Mouse (Mus musculus): ENCODE data around the gene Atpif1. TPM values are rescaled to one million over a fixed set of nuclear protein-coding genes. Genes with fewer than 3 reads are reported as not detected.
A peak's percentile ranks its signal among the peaks of the same experiment; 100 is the strongest.

Atpif1 gene
- total and polyA plus RNA-seq, 3 experiments = 292 to 397 (median 342) TPM

DNA sequence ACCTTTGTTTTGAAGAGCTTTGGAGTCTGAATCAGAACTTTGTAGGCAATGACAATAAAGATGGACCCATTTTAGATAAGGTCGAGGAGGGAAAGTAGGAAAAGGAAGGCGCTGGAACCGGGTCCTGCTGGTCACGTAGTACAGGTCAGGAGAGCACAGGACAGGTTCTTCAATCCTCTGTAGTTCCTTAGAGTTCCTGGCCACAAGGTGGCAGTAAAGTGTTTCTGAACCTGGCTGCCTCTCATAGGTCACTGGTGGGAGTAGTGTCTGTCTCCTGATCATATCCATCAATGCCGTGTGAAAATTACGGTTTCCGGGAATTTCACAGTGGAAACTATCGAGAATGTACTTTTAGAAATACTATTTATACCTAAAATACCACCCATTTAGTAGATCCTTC lies 12.4 kb upstream of the Atpif1 start:
- Histone ChIP-seq H3K79me2 (replicated peaks; ENCODE audit: control insufficient read depth, extremely low read depth, insufficient read depth, poor library complexity, severe bottlenecking) (peaks cover 9% of the 10 kb centered on the region), H3K4me2 (ENCODE audit: insufficient read depth, low read depth, poor library complexity, severe bottlenecking) (no peak overlapping the region), H3K36me3 (replicated peaks in 1 of 2; ENCODE audit: control insufficient read depth in 1 of 2, insufficient read depth in 1 of 2, low read length in 1 of 2) (peaks cover 69 to 92% of the 10 kb centered on the region in 2 experiments), H3K9me3 (replicated peaks; ENCODE audit: low read length) (no peaks in the 10 kb centered on the region), H3K27me3 (replicated peaks) (no peaks in the 10 kb centered on the region), H3K9ac (ENCODE audit: insufficient read depth, low read depth) (no peak overlapping the region), H3K27ac (ENCODE audit: insufficient read depth, low read depth) (no peak overlapping the region), H3K4me3 (replicated peaks in 1 of 3; ENCODE audit: low read depth in 2 of 3, low read length in 2 of 3, poor library complexity in 1 of 3) (no peak overlapping the region), H3K4me1 (ENCODE audit: control insufficient read depth in 1 of 2, insufficient read depth in 2 of 2) (peaks cover 3 to 25% of the 10 kb centered on the region in 2 experiments; a peak in 3 of 4 replicates)
- peak; percentile 79 for DNase-seq (ENCODE audit: extremely low read depth)
- TF ChIP-seq NELFE (IDR thresholded peaks at IDR 0.05; ENCODE audit: low read depth, low read length) (no peak), NRF1 (IDR thresholded peaks at IDR 0.05; ENCODE audit: low read depth, low read length) (no peak), ETS1 (conservative IDR thresholded peaks at IDR 0.05; ENCODE audit: low read depth, low read length) (no peak), IRF4 (IDR thresholded peaks at IDR 0.05; ENCODE audit: low read depth, low read length) (no peak), CTCF (conservative IDR thresholded peaks at IDR 0.05 in 1 of 2, IDR thresholded peaks at IDR 0.05 in 1 of 2; ENCODE audit: low read depth in 2 of 2, low read length in 2 of 2) (peak; percentile 50 to 90; a peak in 3 of 4 replicates), HCFC1 (IDR thresholded peaks at IDR 0.05; ENCODE audit: low read depth, low read length) (no peak), EP300 (IDR thresholded peaks at IDR 0.05; ENCODE audit: low read length) (no peak), ZC3H11A (IDR thresholded peaks at IDR 0.05; ENCODE audit: low read depth, low read length) (no peak), RAD21 (IDR thresholded peaks at IDR 0.05; ENCODE audit: low read depth, low read length) (peak; percentile 82), SMC3 (IDR thresholded peaks at IDR 0.05; ENCODE audit: low read depth, low read length) (peak; percentile 77), MAX (IDR thresholded peaks at IDR 0.05; ENCODE audit: low read length) (no peak), RCOR1 (conservative IDR thresholded peaks at IDR 0.05; ENCODE audit: low read depth, low read length) (no peak), ZKSCAN1 (IDR thresholded peaks at IDR 0.05; ENCODE audit: borderline replicate concordance, low read depth, low read length) (no peak), ELF1 (IDR thresholded peaks at IDR 0.05; ENCODE audit: low read depth, low read length) (no peak)
- in situ Hi-C loops (cut with MboI; ENCODE audit: low pct_ligation_motif_present, low pct_unique_long_range_greater_than_20kb, low sequenced_read_pairs) (loop anchor here (5.0 kb wide), 1 partner anchor 91 kb away; the partner anchor contains the start of gene Eya3), dilution Hi-C loops (cut with MboI; ENCODE audit: extremely low pct_ligation_motif_present, extremely low pct_unique_long_range_greater_than_20kb, low sequenced_read_pairs) (no loop called here)

- in situ Hi-C loops (cut with MboI; ENCODE audit: low pct_ligation_motif_present, low pct_unique_long_range_greater_than_20kb, low sequenced_read_pairs) (no loop called here), dilution Hi-C loops (cut with MboI; ENCODE audit: extremely low pct_ligation_motif_present, extremely low pct_unique_long_range_greater_than_20kb, low sequenced_read_pairs) (no loop called here)
- TF ChIP-seq MAZ (IDR thresholded peaks at IDR 0.05; ENCODE audit: low read depth, low read length) (no peak), USF2 (conservative IDR thresholded peaks at IDR 0.05; ENCODE audit: low read depth, low read length) (no peak), JUND (conservative IDR thresholded peaks at IDR 0.05; ENCODE audit: low read depth, low read length) (no peak), SMC3 (IDR thresholded peaks at IDR 0.05; ENCODE audit: low read depth, low read length) (no peak), PAX5 (IDR thresholded peaks at IDR 0.05; ENCODE audit: low read length) (no peak), CHD2 (IDR thresholded peaks at IDR 0.05; ENCODE audit: low read length) (no peak), IRF4 (IDR thresholded peaks at IDR 0.05; ENCODE audit: low read depth, low read length) (no peak), BHLHE40 (IDR thresholded peaks at IDR 0.05; ENCODE audit: low read depth, low read length) (0 out of 2 replicates have a peak, but pooled peaks have one; percentile 32), GABPA (IDR thresholded peaks at IDR 0.05; ENCODE audit: insufficient replicate concordance, low read depth, low read length) (no peak), CTCF (conservative IDR thresholded peaks at IDR 0.05 in 1 of 2, IDR thresholded peaks at IDR 0.05 in 1 of 2; ENCODE audit: low read depth in 2 of 2, low read length in 2 of 2) (peak in 1 of 2 experiments; percentile 34; a peak in 2 of 4 replicates), TBP (conservative IDR thresholded peaks at IDR 0.05; ENCODE audit: low read depth, low read length) (no peak), MAFK (IDR thresholded peaks at IDR 0.05; ENCODE audit: insufficient replicate concordance, low read length) (0 out of 2 replicates have a peak, but pooled peaks have one; percentile 50)
- no peaks in the 10 kb centered on the region for H3K27me3 ChIP-seq (replicated peaks)
- no peaks in the 10 kb centered on the region for H3K9me3 ChIP-seq (replicated peaks; ENCODE audit: low read length)
- H3K36me3 ChIP-seq (replicated peaks in 1 of 2; ENCODE audit: control insufficient read depth in 1 of 2, insufficient read depth in 1 of 2, low read length in 1 of 2) = peaks cover 62 to 91% of the 10 kb centered on the region in 2 experiments
- H3K4me3 ChIP-seq (replicated peaks in 1 of 3; ENCODE audit: low read depth in 2 of 3, low read length in 2 of 3, poor library complexity in 1 of 3) = no peak overlapping the region
- H3K27ac ChIP-seq (ENCODE audit: insufficient read depth, low read depth) = 0 out of 2 replicates have a peak overlapping the region, but pooled peaks have one; percentile 35
- DNase-seq (ENCODE audit: extremely low read depth) = no peak
- H3K9ac ChIP-seq (ENCODE audit: insufficient read depth, low read depth) = no peak overlapping the region
- peaks cover 38% of the 10 kb centered on the region for H3K79me2 ChIP-seq (replicated peaks; ENCODE audit: control insufficient read depth, extremely low read depth, insufficient read depth, poor library complexity, severe bottlenecking)
- no peak overlapping the region for H3K4me2 ChIP-seq (ENCODE audit: insufficient read depth, low read depth, poor library complexity, severe bottlenecking)
- H3K4me1 ChIP-seq (ENCODE audit: control insufficient read depth in 1 of 2, insufficient read depth in 2 of 2) = peaks cover 4 to 27% of the 10 kb centered on the region in 2 experiments; a peak in 3 of 4 replicates
Measured at GRCm38 (mm10) chr4:132542724-132543123, 9.3 kb upstream of the Atpif1 start.

Data from CH12.LX (cell line).